Mouse (Mus musculus) forebrain, postnatal 0 days (tissue): ENCODE data around the gene Slfn14. TPM values are rescaled to one million over a fixed set of nuclear protein-coding genes. Genes with fewer than 3 reads are reported as not detected.
"Not testable (repeated sequence)": the region's sequence is repeated elsewhere in the genome, so short reads cannot be mapped to it uniquely, and the experiment has no call there.

Experiments
- ATAC-seq: fragments of 200-750 bp; cut with Nextera tagmentation; 2 replicates; pipeline ENCODE4 v1.8.0; 2017; ENCODE audit warnings: mild to moderate bottlenecking, moderate library complexity
- DNase-seq: peaks from one replicate; pipeline ENCODE4 v3.0.0-alpha.2; 2015
- H3K27ac ChIP-seq: fragments of 300-500 bp; sonication (generic); 2 replicates; pipeline ENCODE4 v1.5.1; 2014; ENCODE audit warnings: low read depth, mild to moderate bottlenecking, antibody characterized with exemption, low read length, moderate library complexity, mixed read lengths
- H3K27me3 ChIP-seq: fragments of 300-500 bp; sonication (generic); 2 replicates; pipeline ENCODE4 v1.6.1; 2014; ENCODE audit warnings: mild to moderate bottlenecking, low read length, mixed read lengths; ENCODE audit not compliant: insufficient read depth
- H3K36me3 ChIP-seq: fragments of 300-500 bp; sonication (generic); 2 replicates; pipeline ENCODE4 v1.6.1; 2014; ENCODE audit warnings: mild to moderate bottlenecking, moderate library complexity; ENCODE audit not compliant: insufficient read depth
- H3K4me1 ChIP-seq: fragments of 300-500 bp; sonication (generic); 2 replicates; pipeline ENCODE4 v1.6.1; 2014; ENCODE audit warnings: antibody characterized with exemption; ENCODE audit not compliant: insufficient read depth
- H3K4me2 ChIP-seq: fragments of 300-500 bp; sonication (generic); 2 replicates; pipeline ENCODE4 v1.6.1; 2014; ENCODE audit warnings: low read depth, mild to moderate bottlenecking, moderate library complexity
- H3K4me3 ChIP-seq: fragments of 300-500 bp; sonication (generic); 2 replicates; pipeline ENCODE4 v1.5.1; 2014; ENCODE audit warnings: low read depth, low read length, mixed read lengths
- H3K9ac ChIP-seq: fragments of 300-500 bp; sonication (generic); 2 replicates; pipeline ENCODE4 v1.6.1; 2014; ENCODE audit warnings: mild to moderate bottlenecking
- H3K9me3 ChIP-seq: fragments of 300-500 bp; sonication (generic); 2 replicates; pipeline ENCODE4 v1.6.1; 2016; ENCODE audit warnings: low read length
- CTCF ChIP-seq: sonication (generic); IDR thresholded peaks from 2 replicates; pipeline ENCODE4 v1.5.1; 2016; ENCODE audit warnings: antibody characterized with exemption, control low read depth, low read depth
- WGBS: fragments of 180-500 bp; shearing (Covaris S2); extraction: QIAGEN DNeasy Blood & Tissue Kit; methylation state at CpG from one replicate; pipeline ENCODE4 v1.1.7; 2014; 5-methylcytosine and 5-hydroxymethylcytosine counted together
- polyA plus RNA-seq: library from polyadenylated mRNA; unstranded; fragments of >200 nt; fragmentation: Nextera tagmentation; extraction: Ambion mirVana; gene quantifications from 2 replicates; pipeline ENCODE4 v1.2.1, GENCODE M21; 2015
- total RNA-seq: library from RNA; depleted of rRNA; stranded (reverse); fragments of >200 nt; gene quantifications from 2 replicates; pipeline ENCODE4 v1.2.3, GENCODE M21; 2014

Slfn14 gene
- total and polyA plus RNA-seq, 2 experiments from 2014 or later = not detected

DNA sequence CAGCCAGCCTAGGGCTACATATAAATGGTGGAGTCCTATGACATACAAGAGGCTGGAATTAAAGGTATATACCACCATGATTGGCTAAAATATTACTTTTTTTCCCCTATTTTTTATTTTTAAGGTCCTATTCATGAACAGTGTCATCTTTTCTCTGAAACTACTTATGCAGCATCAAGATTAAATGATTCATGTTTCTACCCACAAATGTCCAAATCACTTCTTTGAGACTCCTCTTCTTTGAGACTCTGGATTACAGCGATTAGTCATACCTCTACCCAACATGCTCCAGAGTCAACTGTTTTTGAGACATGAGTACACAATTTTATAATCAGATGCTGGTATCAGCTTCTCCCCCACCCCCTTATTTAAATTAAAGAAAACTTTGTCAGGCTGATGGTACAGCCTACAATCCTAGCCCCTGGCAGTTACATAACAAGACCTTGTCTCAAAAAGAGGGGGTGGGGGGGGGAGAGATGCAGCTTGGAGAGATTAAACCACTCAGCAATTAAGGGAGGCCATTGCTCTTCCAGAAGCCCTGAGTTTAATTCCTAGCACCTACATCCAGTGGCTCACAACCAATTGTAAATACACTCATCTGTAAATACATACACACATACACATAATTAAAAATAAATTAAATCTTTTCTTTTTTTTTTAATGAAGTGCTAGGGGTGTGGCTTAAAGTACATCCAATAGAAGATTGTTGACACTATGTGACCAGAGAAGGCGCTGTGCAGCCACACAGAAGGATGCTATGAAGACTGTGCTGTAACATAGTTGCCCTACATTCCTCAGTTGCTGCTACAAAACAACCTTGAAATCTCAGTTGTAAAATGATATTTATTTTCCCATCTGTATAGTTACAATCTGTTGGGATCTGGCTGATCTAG is 14.3 kb downstream of the Slfn14 start:
- peak; percentile 41 for TF ChIP-seq CTCF

DNA sequence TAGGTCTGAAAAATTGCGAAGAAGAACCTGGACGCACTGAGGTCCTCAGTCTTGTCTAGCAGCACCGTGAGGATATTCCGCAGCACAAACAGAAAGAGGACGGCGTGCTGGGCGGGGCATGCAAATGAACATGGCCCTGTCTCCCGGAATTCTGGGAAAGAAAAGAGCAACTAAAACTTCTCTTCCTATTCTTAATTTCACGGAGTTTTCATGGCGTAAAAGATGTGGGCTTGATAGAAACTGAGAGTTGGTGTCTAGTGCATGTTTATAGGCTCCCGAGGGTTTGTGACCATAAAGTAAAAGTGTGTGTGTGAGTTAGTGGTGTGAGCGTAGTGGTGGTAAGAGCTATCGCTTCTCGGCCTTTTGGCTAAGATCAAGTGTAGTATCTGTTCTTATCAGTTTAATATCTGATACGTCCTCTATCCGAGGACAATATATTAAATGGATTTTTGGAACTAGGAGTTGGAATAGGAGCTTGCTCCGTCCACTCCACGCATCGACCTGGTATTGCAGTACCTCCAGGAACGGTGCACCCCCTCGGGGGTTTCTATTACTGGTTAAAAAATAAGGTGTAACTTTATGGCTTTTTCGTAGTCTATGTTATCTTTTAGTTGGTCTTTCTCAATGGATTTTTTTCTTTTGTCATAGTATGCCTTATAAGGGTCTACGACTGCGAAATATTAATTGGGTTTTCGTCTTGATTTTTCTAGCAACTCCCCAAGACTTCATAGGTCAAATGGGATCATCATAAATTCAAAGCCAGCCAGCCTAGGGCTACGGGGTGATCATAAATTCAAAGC is 15.2 kb downstream of the Slfn14 start:
- no peaks in the 10 kb centered on the region for H3K36me3 ChIP-seq
- H3K4me3 ChIP-seq = peak overlapping the region; percentile 58
- 1% methylated on average over 24 of the region's 26 CpGs for WGBS
- H3K4me1 ChIP-seq = no peaks in the 10 kb centered on the region
- H3K4me2 ChIP-seq = peak overlapping the region; percentile 66
- H3K9ac ChIP-seq = peak overlapping the region; percentile 65
- no peaks in the 10 kb centered on the region for H3K27me3 ChIP-seq
- H3K27ac ChIP-seq = peak overlapping the region; percentile 89
- TF ChIP-seq CTCF = no peak
- DNase-seq = peak; percentile 94
- H3K9me3 ChIP-seq = no peaks in the 10 kb centered on the region
- ATAC-seq = peak; percentile 90

More for the DNA sequence above, 14.3 kb downstream of the Slfn14 start:
- no peak overlapping the region for H3K9ac ChIP-seq
- H3K4me3 ChIP-seq = peak overlapping the region; percentile 11; the same call in 1 of the 2 replicates
- no peaks in the 10 kb centered on the region for H3K36me3 ChIP-seq
- ATAC-seq (no peak), DNase-seq (peak; percentile 35)
- no peaks in the 10 kb centered on the region for H3K4me1 ChIP-seq
- H3K27ac ChIP-seq = peak overlapping the region; percentile 50
- H3K4me2 ChIP-seq = peak overlapping the region; percentile 66
- 5% methylated on average over 2 of the region's 2 CpGs for WGBS
- H3K27me3 ChIP-seq = no peaks in the 10 kb centered on the region; the same call in 1 of the 2 replicates
- H3K9me3 ChIP-seq = no peaks in the 10 kb centered on the region

DNA sequence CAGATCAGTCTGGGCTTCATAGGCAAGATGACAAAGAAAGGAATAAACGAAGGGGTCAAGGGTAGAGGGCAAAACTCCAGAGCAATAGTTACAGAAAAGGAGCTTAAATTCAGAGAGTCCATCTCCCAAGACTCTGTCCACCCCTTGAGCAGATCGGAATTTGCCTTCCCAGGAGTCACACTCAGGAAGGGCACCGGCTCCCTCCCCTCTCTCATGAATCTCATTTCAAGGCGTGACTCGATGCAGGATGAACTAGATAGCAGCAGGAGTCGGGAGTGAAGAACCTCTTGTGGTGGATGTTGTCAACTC is 15.7 kb downstream of the Slfn14 start:
- peak overlapping the region; percentile 89 for H3K27ac ChIP-seq
- WGBS = 1% methylated on average over 6 of the region's 6 CpGs

DNA sequence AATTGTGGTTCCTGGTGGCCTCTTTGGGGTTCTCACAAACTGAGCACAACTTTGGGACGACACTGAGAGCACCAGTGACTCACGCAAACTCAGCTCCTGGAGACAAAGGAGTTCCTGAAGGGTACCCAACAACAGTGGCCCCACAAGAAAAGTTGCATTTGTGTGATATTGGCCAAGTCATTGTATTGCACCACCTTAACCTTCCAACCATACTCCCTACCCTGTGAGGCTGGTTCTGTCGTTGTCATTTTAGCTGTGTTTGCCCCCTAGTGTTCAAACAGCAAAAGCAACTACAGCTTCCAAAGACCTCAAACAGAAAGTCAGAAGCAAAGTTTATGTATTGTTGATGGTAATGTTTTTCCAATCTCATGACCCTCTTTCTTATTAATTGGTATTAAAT is 23.4 kb downstream of the Slfn14 start:
- Histone ChIP-seq H3K4me1 (no peaks in the 10 kb centered on the region), H3K9me3 (no peaks in the 10 kb centered on the region), H3K36me3 (no peaks in the 10 kb centered on the region), H3K4me2 (no peak overlapping the region), H3K27ac (no peak overlapping the region), H3K4me3 (no peak overlapping the region), H3K9ac (no peak overlapping the region), H3K27me3 (no peaks in the 10 kb centered on the region)
- DNase-seq (no peak), ATAC-seq (no peak)
- 55% methylated on average over 3 of the region's 3 CpGs for WGBS
- peak; percentile 66 for TF ChIP-seq CTCF

More for the DNA sequence above, 15.7 kb downstream of the Slfn14 start:
- DNase-seq (no peak), ATAC-seq (peak; percentile 61)
- peak overlapping the region; percentile 66 for H3K4me2 ChIP-seq
- no peaks in the 10 kb centered on the region for H3K4me1 ChIP-seq
- TF ChIP-seq CTCF = 0 out of 2 replicates have a peak, but pooled peaks have one; percentile 14
- H3K9ac ChIP-seq = peak overlapping the region; percentile 65
- no peaks in the 10 kb centered on the region for H3K9me3 ChIP-seq
- no peaks in the 10 kb centered on the region for H3K27me3 ChIP-seq
- H3K36me3 ChIP-seq = no peaks in the 10 kb centered on the region
- H3K4me3 ChIP-seq = peak overlapping the region; percentile 58

DNA sequence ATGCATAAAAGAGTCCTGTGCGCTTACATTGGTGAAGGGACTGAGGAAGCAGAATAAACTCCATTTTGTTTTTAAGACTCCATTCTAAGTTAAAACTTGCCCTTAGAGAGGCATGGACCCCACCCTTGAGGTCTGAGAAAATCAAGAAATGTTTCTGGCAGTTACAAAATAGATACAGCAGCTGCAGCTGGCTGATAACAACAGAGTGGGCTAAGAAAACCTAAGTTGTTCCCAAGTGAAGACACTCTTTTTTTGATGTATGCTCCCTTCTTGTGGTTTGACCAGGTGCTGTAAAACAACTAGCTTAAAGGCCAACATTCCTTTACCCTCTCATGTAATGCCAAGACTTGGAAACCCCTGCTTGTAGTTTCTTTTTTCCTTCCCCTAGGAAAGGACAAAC is 23.9 kb downstream of the Slfn14 start:
- Histone ChIP-seq H3K9me3 (no peaks in the 10 kb centered on the region), H3K4me1 (no peaks in the 10 kb centered on the region), H3K4me2 (no peak overlapping the region), H3K27ac (no peak overlapping the region), H3K4me3 (no peak overlapping the region), H3K27me3 (no peaks in the 10 kb centered on the region), H3K9ac (no peak overlapping the region), H3K36me3 (no peaks in the 10 kb centered on the region)
- TF ChIP-seq CTCF = no peak
- 94% methylated on average over 1 of the region's 1 CpGs for WGBS
- no peak for DNase-seq
- ATAC-seq = no peak

DNA sequence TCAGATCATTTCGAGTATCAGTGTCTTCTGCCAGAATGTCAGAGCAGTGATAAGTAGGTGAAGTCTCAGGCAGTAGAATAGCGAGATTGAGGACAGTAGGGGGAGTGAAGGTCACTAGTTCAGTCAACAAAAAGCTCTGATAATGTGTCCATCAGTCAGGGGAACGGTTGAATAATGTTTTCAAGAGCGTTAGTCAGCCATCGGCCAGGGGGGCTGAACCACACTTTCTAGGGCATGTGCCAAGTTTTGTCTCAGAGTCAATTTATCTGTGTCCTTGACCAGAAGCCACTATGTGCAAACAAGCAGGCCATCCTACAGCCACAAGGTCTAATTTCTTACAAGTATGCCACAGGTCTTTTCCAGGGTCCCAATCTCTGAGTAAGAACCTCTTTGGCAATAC is 29.3 kb downstream of the Slfn14 start:
- not testable (repeated sequence) for ATAC-seq, DNase-seq, H3K27ac ChIP-seq, H3K4me1 ChIP-seq, H3K36me3 ChIP-seq, H3K27me3 ChIP-seq, H3K4me3 ChIP-seq, H3K9me3 ChIP-seq, H3K4me2 ChIP-seq, H3K9ac ChIP-seq
- 65% methylated on average over 5 of the region's 5 CpGs for whole genome bisulfite sequencing

DNA sequence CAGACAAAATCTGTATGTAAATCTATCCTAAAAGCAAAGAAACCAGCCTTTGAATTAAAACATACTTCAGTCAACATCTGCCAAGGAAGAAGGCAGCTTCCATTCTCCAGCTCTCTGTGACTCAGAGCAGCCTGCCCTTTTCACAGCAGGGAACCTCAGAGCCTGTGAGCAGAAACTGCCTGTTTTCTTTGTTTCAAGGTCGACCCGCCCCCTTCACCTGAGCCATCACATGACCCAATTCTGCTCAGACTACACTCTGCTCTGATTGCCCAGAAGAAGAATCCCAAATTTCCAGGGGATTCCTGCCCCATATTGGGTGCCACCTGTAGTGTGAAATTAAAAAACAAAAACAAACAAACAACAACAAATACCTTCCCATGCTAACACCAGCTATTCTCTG is 46.7 kb downstream of the Slfn14 start:
- Histone ChIP-seq H3K4me3 (no peak overlapping the region), H3K27me3 (no peaks in the 10 kb centered on the region), H3K9me3 (no peaks in the 10 kb centered on the region), H3K27ac (no peak overlapping the region), H3K36me3 (no peaks in the 10 kb centered on the region), H3K4me1 (no peaks in the 10 kb centered on the region), H3K4me2 (no peak overlapping the region), H3K9ac (no peak overlapping the region)
- no peak for TF ChIP-seq CTCF
- no peak for DNase-seq
- WGBS = 10% methylated on average over 2 of the region's 2 CpGs
- ATAC-seq = no peak
